Mouse (Mus musculus): ENCODE measurements around the gene Senp6. TPM values are rescaled to one million over a fixed set of nuclear protein-coding genes. Genes with fewer than 3 reads are reported as not detected.
"Not testable (repeated sequence)": the region's sequence is repeated elsewhere in the genome, so short reads cannot be mapped to it uniquely, and the experiment has no call there.

Senp6 gene
- polyA plus RNA-seq, 1 experiment from 2014 or later = 31.9 TPM

DNA sequence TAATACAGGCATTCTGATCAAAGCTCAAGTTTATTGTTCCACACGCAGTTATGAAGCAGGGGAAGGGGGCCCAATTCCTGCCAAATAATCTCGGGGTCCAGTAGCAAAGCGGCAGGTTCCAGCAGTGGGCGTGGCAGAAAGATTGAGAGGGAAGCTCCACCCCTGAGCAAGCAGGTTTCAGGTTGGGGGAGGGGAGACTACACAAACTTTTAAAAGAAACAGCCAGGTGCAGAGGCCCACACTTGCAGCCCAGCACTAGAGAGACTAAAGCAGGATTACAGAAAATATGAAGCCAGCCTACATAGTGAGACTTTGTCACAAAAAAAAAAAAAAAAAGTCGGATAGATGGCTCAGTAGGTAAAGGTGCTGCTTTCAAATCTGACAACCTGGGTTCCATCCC lies 13.8 kb upstream of the Senp6 start:
- no peak for ATAC-seq
- WGBS = 76% methylated on average over 5 of the region's 5 CpGs

GRCm38 (mm10) chr9:80057690-80058089 lies 9.0 kb upstream of the Senp6 start:
- Histone ChIP-seq H3K36me3 (ENCODE audit: control insufficient read depth, insufficient read depth) (no peaks in the 10 kb centered on the region), H3K4me3 (ENCODE audit: low read depth, low read length) (no peak overlapping the region), H3K9ac (ENCODE audit: low read depth, low read length) (no peak overlapping the region), H3K4me1 (replicated peaks; ENCODE audit: control insufficient read depth, insufficient read depth, low read length) (no peaks in the 10 kb centered on the region), H3K9me3 (ENCODE audit: control insufficient read depth) (0 out of 2 replicates have a peak, but pooled peaks cover 3% of the 10 kb centered on the region), H3K4me2 (replicated peaks; ENCODE audit: low read depth) (no peak overlapping the region), H3K27me3 (replicated peaks; ENCODE audit: control insufficient read depth, insufficient read depth, low read length) (no peaks in the 10 kb centered on the region), H3K27ac (ENCODE audit: low read depth, low read length) (no peak overlapping the region)
- WGBS = 33% methylated on average over 2 of the region's 2 CpGs
- ATAC-seq = no peak
- TF ChIP-seq CTCF (IDR thresholded peaks at IDR 0.05; ENCODE audit: low read depth) = no peak

More for the DNA sequence above, 13.8 kb upstream of the Senp6 start:
- Histone ChIP-seq H3K4me3 (ENCODE audit: low read depth, low read length) (no peak overlapping the region), H3K27ac (ENCODE audit: low read depth, low read length) (no peak overlapping the region), H3K36me3 (ENCODE audit: control insufficient read depth, insufficient read depth) (no peaks in the 10 kb centered on the region), H3K4me2 (replicated peaks; ENCODE audit: low read depth) (no peak overlapping the region), H3K4me1 (replicated peaks; ENCODE audit: control insufficient read depth, insufficient read depth, low read length) (no peaks in the 10 kb centered on the region), H3K9ac (ENCODE audit: low read depth, low read length) (no peak overlapping the region), H3K27me3 (replicated peaks; ENCODE audit: control insufficient read depth, insufficient read depth, low read length) (no peaks in the 10 kb centered on the region), H3K9me3 (ENCODE audit: control insufficient read depth) (0 out of 2 replicates have a peak, but pooled peaks cover 3% of the 10 kb centered on the region)
- TF ChIP-seq CTCF (IDR thresholded peaks at IDR 0.05; ENCODE audit: low read depth) = no peak

DNA sequence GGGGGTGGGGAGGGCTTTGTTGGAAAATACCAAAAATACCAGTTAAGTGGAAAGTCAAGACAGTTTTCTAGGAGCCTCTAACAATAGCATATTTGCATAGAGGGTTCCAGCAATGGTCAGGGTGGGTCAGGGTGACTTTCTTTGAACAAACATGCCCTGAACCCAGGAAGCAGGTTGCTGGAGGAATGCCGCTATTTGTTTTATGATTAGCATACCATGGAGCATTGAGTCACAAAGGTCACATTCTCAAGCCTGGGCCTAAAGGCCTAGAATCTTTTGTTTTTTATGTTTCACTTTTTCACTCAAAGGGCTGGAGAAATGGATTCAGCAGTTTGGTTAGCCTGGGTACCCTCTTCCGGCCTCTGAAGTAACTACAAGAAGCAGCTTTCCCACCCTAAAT lies 1.2 kb upstream of the Senp6 start:
- not testable (repeated sequence) for ATAC-seq
- WGBS = 72% methylated on average over 2 of the region's 2 CpGs

DNA sequence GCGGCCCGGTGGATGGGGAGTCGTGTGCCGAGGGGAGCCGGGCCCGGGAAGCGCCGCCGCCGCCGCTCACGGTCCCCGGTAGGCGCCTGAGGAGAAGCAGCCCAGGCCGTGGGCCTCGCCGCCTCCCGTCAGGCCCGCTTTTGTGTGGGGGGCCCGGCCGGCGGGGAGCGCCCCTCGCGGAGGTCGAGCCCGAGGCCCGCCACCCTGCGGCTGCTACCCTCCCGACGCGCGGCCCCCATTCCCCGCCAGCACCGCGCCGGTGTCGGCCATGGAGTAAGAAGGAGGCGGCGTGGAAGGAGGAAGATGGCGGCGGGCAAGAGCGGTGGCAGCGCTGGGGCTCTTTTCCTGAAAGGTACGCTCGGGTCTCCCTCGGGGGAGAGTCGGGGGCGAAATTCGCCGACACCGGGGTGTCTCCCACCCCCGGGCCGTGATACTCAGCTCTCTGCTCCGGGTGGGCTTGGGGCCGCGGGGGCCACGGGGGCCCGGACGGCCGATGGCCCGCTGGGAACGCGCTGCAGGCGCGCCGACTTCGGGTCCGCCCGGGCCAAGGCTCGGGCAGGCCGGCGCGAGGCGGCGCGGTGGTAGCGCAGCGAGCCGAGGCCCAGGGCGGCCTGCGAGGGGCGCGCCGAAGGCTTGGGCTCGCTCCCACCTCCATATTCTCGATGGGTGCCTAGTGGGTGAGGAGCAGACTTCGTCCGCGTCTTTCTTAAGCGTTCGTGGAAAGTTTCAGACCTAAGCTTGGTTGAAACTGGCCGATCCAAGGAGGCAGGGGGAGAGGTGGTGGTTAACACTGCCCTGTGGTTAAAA lies 721 bp downstream of the Senp6 start:
- H3K4me3 ChIP-seq (ENCODE audit: low read depth, low read length) = peak overlapping the region; percentile 84
- H3K4me2 ChIP-seq (replicated peaks; ENCODE audit: low read depth) = peak overlapping the region; percentile 72
- H3K9ac ChIP-seq (ENCODE audit: low read depth, low read length) = peak overlapping the region; percentile 99
- peak; percentile 36; the same call in 1 of the 2 replicates for TF ChIP-seq CTCF (IDR thresholded peaks at IDR 0.05; ENCODE audit: low read depth)
- no peaks in the 10 kb centered on the region for H3K4me1 ChIP-seq (replicated peaks; ENCODE audit: control insufficient read depth, insufficient read depth, low read length)
- ATAC-seq = peak; percentile 81
- H3K27me3 ChIP-seq (replicated peaks; ENCODE audit: control insufficient read depth, insufficient read depth, low read length) = no peaks in the 10 kb centered on the region
- peak overlapping the region; percentile 98 for H3K27ac ChIP-seq (ENCODE audit: low read depth, low read length)
- WGBS = under 1% methylated on average over 91 of the region's 93 CpGs
- no peaks in the 10 kb centered on the region for H3K9me3 ChIP-seq (ENCODE audit: control insufficient read depth)
- no peaks in the 10 kb centered on the region for H3K36me3 ChIP-seq (ENCODE audit: control insufficient read depth, insufficient read depth)

More for the DNA sequence above, 1.2 kb upstream of the Senp6 start:
- not testable (repeated sequence) for H3K27me3 ChIP-seq (replicated peaks; ENCODE audit: control insufficient read depth, insufficient read depth, low read length); H3K4me3 ChIP-seq (ENCODE audit: low read depth, low read length); H3K36me3 ChIP-seq (ENCODE audit: control insufficient read depth, insufficient read depth); H3K4me2 ChIP-seq (replicated peaks; ENCODE audit: low read depth); H3K27ac ChIP-seq (ENCODE audit: low read depth, low read length); H3K9me3 ChIP-seq (ENCODE audit: control insufficient read depth); H3K4me1 ChIP-seq (replicated peaks; ENCODE audit: control insufficient read depth, insufficient read depth, low read length); H3K9ac ChIP-seq (ENCODE audit: low read depth, low read length)

DNA sequence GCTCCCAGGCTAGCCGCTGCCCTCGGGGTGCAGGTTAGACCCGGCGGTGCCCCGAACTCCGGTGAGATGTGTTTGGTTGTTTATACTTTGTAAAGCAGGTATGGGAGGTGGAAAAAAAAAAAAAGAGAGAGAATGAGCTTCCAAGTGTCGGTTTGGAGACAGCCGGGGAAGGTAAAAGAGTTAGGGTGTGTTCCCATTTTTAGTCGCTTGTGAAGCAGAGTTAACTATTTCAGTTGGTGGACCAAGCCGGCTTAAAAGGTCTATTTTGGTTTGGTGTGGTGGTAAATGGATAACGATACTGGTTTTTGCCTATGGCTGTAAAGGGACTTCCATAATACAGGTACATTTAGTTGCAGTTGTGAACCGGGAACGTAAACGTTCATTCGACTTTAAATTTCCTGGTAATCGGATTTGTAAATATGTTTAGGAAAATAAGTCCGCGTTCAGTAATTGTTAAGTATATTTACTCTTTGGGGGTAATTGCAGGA lies 1.4 kb downstream of the Senp6 start:
- H3K27ac ChIP-seq (ENCODE audit: low read depth, low read length) = peak overlapping the region; percentile 98
- peak overlapping the region; percentile 84 for H3K4me3 ChIP-seq (ENCODE audit: low read depth, low read length)
- peak overlapping the region; percentile 99 for H3K9ac ChIP-seq (ENCODE audit: low read depth, low read length)
- ATAC-seq = no peak
- no peaks in the 10 kb centered on the region for H3K27me3 ChIP-seq (replicated peaks; ENCODE audit: control insufficient read depth, insufficient read depth, low read length)
- H3K4me1 ChIP-seq (replicated peaks; ENCODE audit: control insufficient read depth, insufficient read depth, low read length) = no peaks in the 10 kb centered on the region
- H3K36me3 ChIP-seq (ENCODE audit: control insufficient read depth, insufficient read depth) = no peaks in the 10 kb centered on the region
- H3K4me2 ChIP-seq (replicated peaks; ENCODE audit: low read depth) = peak overlapping the region; percentile 72
- TF ChIP-seq CTCF (IDR thresholded peaks at IDR 0.05; ENCODE audit: low read depth) = no peak
- WGBS = under 1% methylated on average over 18 of the region's 18 CpGs
- no peaks in the 10 kb centered on the region for H3K9me3 ChIP-seq (ENCODE audit: control insufficient read depth)

GRCm38 (mm10) chr9:80068735-80069315 lies 2.1 kb downstream of the Senp6 start:
- TF ChIP-seq CTCF (IDR thresholded peaks at IDR 0.05; ENCODE audit: low read depth) = no peak
- 17% methylated on average over 11 of the region's 11 CpGs for WGBS
- H3K9me3 ChIP-seq (ENCODE audit: control insufficient read depth) = no peaks in the 10 kb centered on the region
- peak overlapping the region; percentile 84 for H3K4me3 ChIP-seq (ENCODE audit: low read depth, low read length)
- H3K9ac ChIP-seq (ENCODE audit: low read depth, low read length) = peak overlapping the region; percentile 99; the same call in 1 of the 2 replicates
- peak overlapping the region; percentile 72 for H3K4me2 ChIP-seq (replicated peaks; ENCODE audit: low read depth)
- H3K36me3 ChIP-seq (ENCODE audit: control insufficient read depth, insufficient read depth) = no peaks in the 10 kb centered on the region
- H3K4me1 ChIP-seq (replicated peaks; ENCODE audit: control insufficient read depth, insufficient read depth, low read length) = no peaks in the 10 kb centered on the region
- no peak for ATAC-seq
- no peaks in the 10 kb centered on the region for H3K27me3 ChIP-seq (replicated peaks; ENCODE audit: control insufficient read depth, insufficient read depth, low read length)
- no peak overlapping the region for H3K27ac ChIP-seq (ENCODE audit: low read depth, low read length)

Data from intestine, postnatal 0 days (tissue).